Mouse (Mus musculus): ENCODE results near the gene Hoxc8. TPM values are rescaled to one million over a fixed set of nuclear protein-coding genes. Genes with fewer than 3 reads are reported as not detected.

Gene Hoxc8
- polyA plus RNA-seq, 1 experiment from 2014 or later = 1.7 TPM

DNA sequence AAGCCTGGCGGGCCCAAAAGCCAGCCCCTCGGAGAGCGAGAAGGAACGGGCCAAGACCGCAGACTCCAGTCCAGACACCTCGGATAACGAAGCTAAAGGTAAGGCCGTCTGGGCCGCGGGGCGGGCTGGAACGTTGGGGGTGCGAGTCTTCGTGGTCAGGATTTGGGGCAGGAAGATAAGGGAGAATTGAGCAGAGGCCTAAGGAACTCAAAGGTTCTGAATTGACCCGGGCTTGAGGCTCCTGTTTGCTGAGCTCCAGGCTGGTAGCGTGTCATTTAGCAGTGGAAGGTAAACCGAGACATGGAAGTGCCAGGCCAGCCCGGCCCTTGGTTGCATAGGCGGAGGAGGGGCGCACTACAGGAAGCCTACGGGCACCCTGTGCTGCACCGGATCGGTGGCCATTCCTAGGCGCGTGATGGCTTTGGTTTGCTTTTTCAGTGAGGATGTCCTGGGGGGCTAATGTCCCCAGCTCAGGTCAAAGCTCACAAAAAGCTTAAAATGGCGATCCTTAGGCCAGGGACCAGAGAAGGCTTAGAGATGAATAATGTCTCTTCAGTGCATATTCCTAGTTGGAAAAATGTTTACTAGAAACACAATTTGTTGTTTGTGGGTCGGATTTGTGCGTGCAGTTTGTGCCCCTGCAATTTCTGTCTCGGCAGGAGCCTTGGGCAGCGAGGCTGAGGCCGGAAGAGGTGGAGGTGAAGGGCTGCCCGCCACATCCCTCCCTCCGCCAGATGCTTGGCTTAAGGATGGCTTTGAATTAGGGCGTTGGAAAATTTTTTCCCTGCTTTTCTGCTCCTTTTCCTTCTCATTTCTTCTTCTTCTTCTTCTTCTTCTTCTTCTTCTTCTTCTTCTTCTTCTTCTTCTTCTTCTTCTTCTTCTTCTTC lies 22.7 kb upstream of the Hoxc8 start:
- Histone ChIP-seq H3K27me3 (ENCODE audit: insufficient read depth, poor library complexity, severe bottlenecking) (peaks cover 100% of the 10 kb centered on the region), H3K27ac (no peak overlapping the region), H3K9me3 (no peaks in the 10 kb centered on the region), H3K36me3 (no peaks in the 10 kb centered on the region), H3K4me1 (no peaks in the 10 kb centered on the region; the same call in 1 of the 2 replicates), H3K4me3 (no peak overlapping the region)
- DNase-seq (ENCODE audit: low spot score) = no peak
- WGBS = 1% methylated on average over 34 of the region's 34 CpGs

DNA sequence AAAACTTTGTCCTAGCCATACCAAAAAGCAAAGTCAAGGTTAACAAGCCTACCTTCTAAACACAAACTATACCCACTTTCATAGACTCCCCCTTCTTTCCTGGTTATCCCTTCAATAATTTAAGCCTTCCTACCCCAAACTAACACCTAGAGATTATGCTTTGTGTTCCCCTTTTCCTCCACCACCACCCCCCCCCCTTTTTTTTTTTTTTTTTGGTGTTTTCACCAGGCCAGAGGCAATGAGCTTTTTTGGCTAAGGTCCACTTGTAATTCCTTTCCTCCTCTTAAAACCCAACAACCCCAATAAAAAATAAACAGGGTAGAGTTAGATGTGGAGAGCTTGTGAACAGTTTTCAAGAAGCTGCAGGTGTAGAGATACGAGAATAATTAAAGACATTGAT lies 21.1 kb upstream of the Hoxc8 start:
- DNase-seq (ENCODE audit: low spot score) = no peak
- no peak overlapping the region for H3K27ac ChIP-seq
- no peaks in the 10 kb centered on the region for H3K36me3 ChIP-seq
- 24% methylated on average over 1 of the region's 1 CpGs for WGBS
- no peak overlapping the region for H3K4me3 ChIP-seq
- H3K9me3 ChIP-seq = no peaks in the 10 kb centered on the region
- no peaks in the 10 kb centered on the region; the same call in 1 of the 2 replicates for H3K4me1 ChIP-seq
- peaks cover 100% of the 10 kb centered on the region for H3K27me3 ChIP-seq (ENCODE audit: insufficient read depth, poor library complexity, severe bottlenecking)

DNA sequence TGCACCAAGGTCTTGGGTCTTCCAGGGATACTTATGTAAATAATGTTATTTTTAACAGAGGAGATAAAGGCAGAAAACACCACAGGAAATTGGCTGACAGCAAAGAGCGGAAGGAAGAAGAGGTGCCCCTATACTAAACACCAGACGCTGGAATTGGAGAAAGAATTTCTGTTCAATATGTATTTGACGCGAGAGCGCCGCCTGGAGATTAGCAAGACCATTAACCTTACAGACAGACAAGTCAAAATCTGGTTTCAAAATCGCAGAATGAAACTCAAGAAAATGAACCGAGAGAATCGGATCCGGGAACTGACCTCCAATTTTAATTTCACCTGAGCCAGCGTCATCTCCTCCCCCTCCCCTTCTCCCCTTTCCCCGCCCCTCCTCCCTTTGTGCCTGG lies 19.7 kb upstream of the Hoxc8 start:
- Histone ChIP-seq H3K27me3 (ENCODE audit: insufficient read depth, poor library complexity, severe bottlenecking) (peaks cover 100% of the 10 kb centered on the region), H3K4me1 (no peaks in the 10 kb centered on the region; the same call in 1 of the 2 replicates), H3K27ac (no peak overlapping the region), H3K36me3 (no peaks in the 10 kb centered on the region), H3K9me3 (no peaks in the 10 kb centered on the region), H3K4me3 (no peak overlapping the region)
- WGBS = 2% methylated on average over 12 of the region's 12 CpGs
- no peak for DNase-seq (ENCODE audit: low spot score)

DNA sequence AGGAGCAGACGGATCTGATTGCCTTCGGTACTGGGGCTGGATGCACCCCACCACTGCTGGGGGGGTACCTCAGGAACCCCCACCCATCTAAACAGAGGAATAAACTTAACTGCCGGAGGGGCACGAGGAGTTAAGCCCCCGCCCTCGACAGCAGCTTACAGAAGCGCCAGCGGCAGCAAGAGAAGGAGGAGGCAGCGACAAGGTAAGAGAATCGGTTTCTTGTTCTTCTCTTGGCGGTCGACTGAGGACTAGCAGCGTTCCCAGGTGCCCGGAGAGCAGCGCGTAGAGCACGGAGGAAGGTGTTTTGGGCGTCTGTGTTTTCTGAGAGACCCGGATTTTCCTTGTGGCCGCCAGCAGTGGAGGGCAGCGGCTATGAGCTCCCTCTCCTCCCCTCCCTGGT lies 18.2 kb upstream of the Hoxc8 start:
- DNase-seq (ENCODE audit: low spot score) = no peak
- Histone ChIP-seq H3K36me3 (no peaks in the 10 kb centered on the region), H3K9me3 (no peaks in the 10 kb centered on the region), H3K27me3 (ENCODE audit: insufficient read depth, poor library complexity, severe bottlenecking) (peaks cover 100% of the 10 kb centered on the region), H3K27ac (no peak overlapping the region), H3K4me1 (peaks cover 6% of the 10 kb centered on the region), H3K4me3 (no peak overlapping the region)
- 1% methylated on average over 21 of the region's 21 CpGs for WGBS

DNA sequence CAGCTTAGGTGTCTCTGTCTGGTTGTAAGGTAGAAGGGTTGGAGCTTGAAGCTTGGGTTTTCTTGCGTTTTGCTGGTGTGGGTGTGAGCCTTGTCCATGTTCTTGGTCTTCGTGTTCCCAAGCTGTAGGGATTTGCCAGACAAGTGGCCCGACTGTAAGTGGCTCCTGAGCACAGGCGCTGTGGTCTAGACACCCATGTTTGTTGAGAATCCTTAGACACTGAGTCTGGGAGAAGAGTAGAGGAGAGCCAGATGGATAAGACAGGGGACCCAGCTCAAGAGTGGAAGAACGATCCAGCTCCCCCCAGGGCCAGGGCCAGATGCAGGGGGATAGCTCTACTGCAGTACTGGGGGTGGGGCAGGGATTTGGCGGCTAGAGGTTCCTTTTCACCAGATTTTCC lies 17.7 kb upstream of the Hoxc8 start:
- WGBS = 2% methylated on average over 6 of the region's 6 CpGs
- Histone ChIP-seq H3K4me3 (no peak overlapping the region), H3K27ac (no peak overlapping the region)

DNA sequence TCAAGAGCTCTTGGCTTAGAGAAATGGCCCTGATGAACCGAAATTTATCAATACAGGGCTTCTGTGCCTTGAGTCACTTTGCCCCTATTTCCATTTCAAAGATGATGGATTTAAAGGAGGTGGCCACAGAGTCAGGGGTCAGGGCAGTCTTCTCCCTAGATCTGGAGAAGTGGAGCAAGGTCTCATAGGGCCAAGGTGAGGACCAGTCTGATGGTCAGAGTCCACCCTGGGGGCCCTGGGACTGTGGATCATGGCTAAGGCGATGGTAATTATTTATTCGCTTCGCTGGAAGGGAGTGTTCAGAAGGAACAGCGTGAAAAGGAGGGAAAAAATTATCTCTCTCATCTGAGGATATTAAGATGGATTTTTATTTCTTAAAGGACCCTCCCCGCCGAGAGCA lies 15.4 kb upstream of the Hoxc8 start:
- Histone ChIP-seq H3K27ac (no peak overlapping the region), H3K27me3 (ENCODE audit: insufficient read depth, poor library complexity, severe bottlenecking) (peaks cover 100% of the 10 kb centered on the region), H3K9me3 (no peaks in the 10 kb centered on the region), H3K4me3 (no peak overlapping the region), H3K36me3 (no peaks in the 10 kb centered on the region), H3K4me1 (peaks cover 9% of the 10 kb centered on the region)
- no peak for DNase-seq (ENCODE audit: low spot score)
- WGBS = 3% methylated on average over 7 of the region's 7 CpGs

More for the DNA sequence above, 17.7 kb upstream of the Hoxc8 start:
- Histone ChIP-seq H3K9me3 (no peaks in the 10 kb centered on the region), H3K36me3 (no peaks in the 10 kb centered on the region), H3K27me3 (ENCODE audit: insufficient read depth, poor library complexity, severe bottlenecking) (peaks cover 100% of the 10 kb centered on the region), H3K4me1 (peaks cover 9% of the 10 kb centered on the region)
- no peak for DNase-seq (ENCODE audit: low spot score)

DNA sequence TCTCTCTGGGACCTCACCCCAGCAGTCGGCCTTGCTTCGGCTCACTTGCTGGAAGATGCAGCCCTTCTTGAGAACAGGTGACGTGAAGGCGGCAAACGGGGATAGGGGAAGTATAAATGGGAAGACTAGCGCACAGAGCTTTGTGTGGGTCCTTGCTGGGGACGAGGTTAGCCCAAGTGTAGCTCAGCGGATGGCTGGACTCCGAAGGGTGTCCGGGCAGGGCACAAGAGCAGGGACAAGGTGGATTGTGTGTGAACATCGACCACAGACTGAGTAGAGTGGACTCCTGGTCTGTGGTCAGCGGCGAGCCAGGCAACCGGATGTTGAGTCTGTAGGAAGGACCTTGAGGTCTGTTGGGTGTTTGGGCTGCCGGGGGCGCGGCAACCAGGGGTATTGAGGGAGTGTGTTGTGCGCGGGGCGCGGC lies 14.7 kb upstream of the Hoxc8 start:
- Histone ChIP-seq H3K4me3 (no peak overlapping the region), H3K36me3 (no peaks in the 10 kb centered on the region), H3K9me3 (no peaks in the 10 kb centered on the region), H3K27me3 (ENCODE audit: insufficient read depth, poor library complexity, severe bottlenecking) (peaks cover 100% of the 10 kb centered on the region), H3K27ac (no peak overlapping the region), H3K4me1 (peaks cover 9% of the 10 kb centered on the region)
- WGBS = 1% methylated on average over 21 of the region's 21 CpGs
- no peak for DNase-seq (ENCODE audit: low spot score)

DNA sequence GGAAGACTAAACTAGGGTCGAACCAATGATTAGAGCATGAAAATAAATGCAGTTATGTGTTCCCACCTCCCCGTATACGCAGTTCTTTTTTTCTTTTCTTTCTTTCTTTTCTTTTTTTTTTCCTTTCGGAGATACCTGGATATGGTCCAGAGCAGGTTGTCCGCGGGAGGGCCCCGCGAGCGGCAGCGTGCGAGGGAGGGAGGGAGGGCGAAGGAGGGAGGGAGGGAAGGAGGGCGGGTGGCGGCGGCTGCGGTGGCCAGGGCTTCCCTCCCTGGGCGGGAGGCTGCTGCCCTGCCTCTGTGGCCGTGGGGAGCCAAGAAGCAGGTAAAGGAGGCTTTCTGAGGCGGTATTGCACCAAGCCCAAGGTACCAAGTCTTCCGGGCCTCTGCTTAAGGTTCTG lies 14.2 kb upstream of the Hoxc8 start, which contains the start of gene Hoxc9:
Gene Hoxc9, plus strand, starts transcription at position 269 of the 400 bp plus-strand sequence.
- peaks cover 9% of the 10 kb centered on the region for H3K4me1 ChIP-seq
- no peak for DNase-seq (ENCODE audit: low spot score)
- no peaks in the 10 kb centered on the region for H3K9me3 ChIP-seq
- H3K27ac ChIP-seq = no peak within 1 kb of the TSS
- peaks cover 100% of the 10 kb centered on the region for H3K27me3 ChIP-seq (ENCODE audit: insufficient read depth, poor library complexity, severe bottlenecking)
- peak within 1 kb of the TSS; percentile 41 for H3K4me3 ChIP-seq
- H3K36me3 ChIP-seq = no peaks in the 10 kb centered on the region
- WGBS = 0% methylated on average over 20 of the region's 20 CpGs

DNA sequence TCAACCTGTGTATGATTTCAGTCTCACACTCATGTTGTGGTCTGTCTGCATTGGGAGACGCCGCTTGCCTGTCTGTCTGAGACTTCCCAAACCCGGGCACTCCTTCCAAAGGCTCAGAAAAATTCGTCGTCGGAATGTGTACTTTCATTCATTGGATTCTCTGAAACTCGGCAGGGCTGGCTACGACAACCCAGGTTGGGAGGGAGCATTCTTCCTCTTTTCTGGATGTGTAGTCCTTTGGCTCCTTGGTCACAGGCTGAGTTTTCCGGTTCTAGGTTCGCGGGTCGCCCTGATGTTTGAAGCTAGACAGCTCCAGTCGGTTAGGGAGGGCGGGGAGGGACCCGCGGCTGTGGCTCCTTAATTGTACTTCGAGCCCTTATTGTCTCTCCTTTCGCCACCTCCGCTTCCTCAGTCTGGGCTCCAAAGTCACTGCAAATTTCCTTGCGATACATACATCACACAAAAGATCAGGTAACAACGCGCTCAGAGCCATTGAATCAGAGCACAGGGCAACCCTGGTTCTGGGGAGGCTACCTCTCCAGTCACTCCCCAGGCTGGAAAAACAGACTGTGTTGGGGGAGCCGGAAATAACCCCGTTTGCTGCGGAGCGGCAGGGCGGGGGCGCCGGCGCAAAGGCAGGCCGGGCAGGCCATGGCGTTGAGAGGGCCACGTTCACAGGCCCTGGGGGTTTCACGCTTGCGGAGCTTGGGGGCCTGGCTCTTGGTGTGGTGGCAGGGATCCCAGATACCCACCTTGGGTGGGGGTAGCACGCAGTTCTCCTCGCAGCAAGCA lies 13.6 kb upstream of the Hoxc8 start:
- 1% methylated on average over 37 of the region's 37 CpGs for WGBS
- H3K4me3 ChIP-seq = peak overlapping the region; percentile 41
- no peak overlapping the region for H3K27ac ChIP-seq
- H3K36me3 ChIP-seq = no peaks in the 10 kb centered on the region
- peaks cover 100% of the 10 kb centered on the region for H3K27me3 ChIP-seq (ENCODE audit: insufficient read depth, poor library complexity, severe bottlenecking)
- no peaks in the 10 kb centered on the region for H3K9me3 ChIP-seq
- DNase-seq (ENCODE audit: low spot score) = no peak
- peaks cover 12% of the 10 kb centered on the region for H3K4me1 ChIP-seq

DNA sequence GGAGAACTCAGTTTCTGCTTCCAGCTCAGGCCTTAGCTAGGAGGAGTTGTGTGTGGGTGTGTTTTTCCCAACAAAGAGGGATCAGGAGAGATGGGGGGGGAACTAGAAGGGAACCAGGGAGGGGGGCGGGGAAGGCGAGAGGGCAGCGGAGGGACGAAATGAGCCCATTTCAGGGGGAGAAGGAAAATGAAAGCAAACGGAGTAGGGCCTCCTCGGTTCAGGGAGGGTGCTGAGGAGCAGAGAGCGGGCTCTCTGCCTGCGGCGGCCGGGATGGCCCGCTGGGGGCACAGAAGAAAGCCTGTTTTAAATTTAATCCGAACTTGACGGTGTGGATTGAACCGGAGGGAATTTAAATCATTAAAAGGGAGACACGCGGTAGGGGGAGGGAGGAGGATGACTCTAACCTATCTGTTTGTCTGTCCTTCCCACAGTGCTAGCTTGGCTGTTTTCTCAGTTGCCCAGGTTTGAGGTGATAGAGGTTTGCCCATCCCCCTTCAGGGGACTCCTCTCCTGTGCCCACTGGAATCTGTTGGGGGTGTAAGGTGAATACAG lies 12.9 kb upstream of the Hoxc8 start:
- peaks cover 16% of the 10 kb centered on the region for H3K4me1 ChIP-seq
- no peak for DNase-seq (ENCODE audit: low spot score)
- H3K4me3 ChIP-seq = peak overlapping the region; percentile 41
- no peak overlapping the region for H3K27ac ChIP-seq
- H3K27me3 ChIP-seq (ENCODE audit: insufficient read depth, poor library complexity, severe bottlenecking) = peaks cover 100% of the 10 kb centered on the region
- H3K9me3 ChIP-seq = no peaks in the 10 kb centered on the region
- no peaks in the 10 kb centered on the region for H3K36me3 ChIP-seq
- under 1% methylated on average over 16 of the region's 16 CpGs for WGBS

DNA sequence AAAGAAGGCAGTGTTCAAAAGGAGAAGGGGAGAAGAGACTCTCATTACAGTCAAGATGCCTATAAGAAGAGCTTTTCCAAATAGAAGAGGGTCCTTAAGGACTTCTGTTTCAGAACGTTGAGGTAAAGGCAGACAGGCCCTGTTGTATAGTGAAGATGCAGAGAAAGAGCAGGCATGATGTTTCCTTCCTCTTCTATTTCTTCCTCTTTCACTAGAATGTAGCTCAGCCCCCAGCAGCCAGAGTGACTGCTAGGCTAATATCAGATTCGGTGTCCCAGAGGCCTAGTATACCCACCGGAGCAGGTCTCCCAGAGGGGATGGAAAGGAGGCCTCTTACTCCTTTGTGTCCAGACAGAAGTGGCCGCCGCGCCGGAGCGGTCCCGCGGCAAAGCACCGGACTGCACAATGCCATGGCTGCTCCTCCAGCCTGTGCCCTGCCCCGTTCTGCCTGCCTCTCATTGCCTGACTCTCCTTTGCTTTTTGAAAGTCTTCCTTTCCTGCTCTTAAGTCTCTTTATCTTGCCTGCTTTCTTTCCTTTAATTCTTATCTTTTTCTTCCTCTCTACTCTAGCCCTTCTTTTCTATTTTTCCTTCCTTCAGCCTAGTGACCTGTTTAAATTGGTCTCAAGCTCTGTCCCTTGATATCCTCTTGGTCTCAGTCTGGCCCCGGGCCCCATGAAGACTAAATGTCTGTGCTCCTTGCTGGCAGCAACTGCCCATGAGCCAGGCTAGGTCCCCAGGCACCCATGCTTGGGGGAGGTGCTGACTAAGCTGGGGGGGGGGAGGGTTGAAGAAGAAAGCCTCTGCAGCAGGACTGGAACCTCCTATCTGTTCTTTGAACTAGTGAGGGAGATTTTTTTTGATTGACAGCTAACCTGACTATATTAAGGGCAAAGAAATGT lies 11.5 kb upstream of the Hoxc8 start:
- no peak for DNase-seq (ENCODE audit: low spot score)
- Histone ChIP-seq H3K4me3 (no peak overlapping the region), H3K9me3 (no peaks in the 10 kb centered on the region), H3K27me3 (ENCODE audit: insufficient read depth, poor library complexity, severe bottlenecking) (peaks cover 100% of the 10 kb centered on the region), H3K36me3 (no peaks in the 10 kb centered on the region), H3K27ac (no peak overlapping the region), H3K4me1 (peaks cover 16% of the 10 kb centered on the region)
- WGBS = 0% methylated on average over 13 of the region's 13 CpGs

DNA sequence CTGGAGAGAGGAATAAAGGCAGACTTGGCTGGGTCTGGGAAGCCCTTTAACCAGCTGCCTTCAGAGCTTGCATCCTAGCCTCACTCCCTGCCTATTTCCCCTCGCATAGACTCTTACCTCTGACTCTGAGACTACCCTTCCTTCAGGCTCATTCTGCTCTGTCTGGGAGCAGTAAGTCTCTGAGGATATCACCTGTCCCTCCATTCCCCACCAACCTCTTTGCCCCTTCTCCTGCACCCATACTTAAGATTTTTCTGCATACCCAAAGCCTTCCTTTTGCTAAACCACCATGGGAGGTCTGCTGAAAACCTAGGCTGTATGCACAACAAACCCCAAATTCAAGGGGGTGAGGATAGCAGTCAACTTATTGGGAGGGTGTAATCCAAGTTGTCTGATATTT lies 10.5 kb upstream of the Hoxc8 start:
- Histone ChIP-seq H3K9me3 (no peaks in the 10 kb centered on the region), H3K27ac (no peak overlapping the region), H3K4me1 (peaks cover 16% of the 10 kb centered on the region), H3K27me3 (ENCODE audit: insufficient read depth, poor library complexity, severe bottlenecking) (peaks cover 100% of the 10 kb centered on the region), H3K4me3 (no peak overlapping the region), H3K36me3 (no peaks in the 10 kb centered on the region)
- 10% methylated on average over 1 of the region's 1 CpGs for WGBS
- DNase-seq (ENCODE audit: low spot score) = no peak
